Mouse (Mus musculus): ENCODE data around the gene Macf1.

The Macf1 gene

DNA sequence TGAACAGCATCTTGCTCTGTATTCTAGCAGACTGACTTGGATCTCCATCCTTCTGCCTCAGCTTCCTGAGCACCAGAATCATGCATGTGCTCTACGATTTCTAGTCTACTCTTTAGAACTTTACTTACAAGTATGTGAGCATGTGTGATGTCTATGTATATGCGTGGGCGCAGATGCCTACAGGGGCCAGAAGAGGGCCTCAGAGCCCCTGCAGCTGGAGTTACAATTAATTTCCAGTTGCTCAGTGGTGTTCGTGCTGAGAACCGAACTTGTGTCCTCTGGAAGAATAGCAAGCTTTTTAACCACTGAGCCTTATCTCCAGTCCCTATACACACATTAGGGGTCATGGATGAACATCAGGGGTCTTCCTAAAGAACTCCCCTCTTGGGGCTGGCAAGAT is 23.2 kb upstream of the Macf1 start:
- no peak for TF ChIP-seq CTCF (conservative IDR thresholded peaks at IDR 0.05; ENCODE audit: low read length)
- TF ChIP-seq NANOG (IDR thresholded peaks at IDR 0.05; ENCODE audit: borderline replicate concordance, low read length): no peak
- no peak for TF ChIP-seq POU5F1 (IDR thresholded peaks at IDR 0.05; ENCODE audit: borderline replicate concordance, low read length)
- no peaks in the 10 kb centered on the region for H3K9me3 ChIP-seq (ENCODE audit: low read length)

DNA sequence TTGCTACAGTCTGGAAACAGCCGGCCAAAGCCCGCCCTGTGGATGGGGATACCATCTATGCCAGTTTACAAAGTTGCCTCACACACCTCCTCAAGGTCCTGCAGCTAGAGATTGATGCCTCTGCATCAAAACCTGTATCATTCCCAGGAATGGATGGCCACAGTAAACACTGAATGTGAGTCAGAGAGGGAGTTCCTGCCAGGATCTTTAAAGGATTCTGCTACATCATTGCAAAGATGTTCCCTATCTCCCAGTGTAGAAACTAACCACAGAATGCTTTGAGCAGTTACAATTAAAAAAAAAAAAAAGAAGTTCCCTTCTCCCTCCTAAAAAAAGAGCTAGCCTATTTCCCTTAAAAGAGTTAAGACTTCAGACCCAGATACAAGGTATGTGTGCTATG is 21.2 kb upstream of the Macf1 start:
- Histone ChIP-seq H3K27me3 (ENCODE audit: insufficient read depth, low read length) (peaks cover 4% of the 10 kb centered on the region; the same call in 1 of the 2 replicates), H3K4me3 (replicated peaks; ENCODE audit: low read length) (no peak overlapping the region), H3K36me3 (ENCODE audit: insufficient read depth, low read length) (no peaks in the 10 kb centered on the region), H3K9me3 (ENCODE audit: low read length) (no peaks in the 10 kb centered on the region), H3K4me1 (replicated peaks; ENCODE audit: low read depth, low read length) (no peaks in the 10 kb centered on the region)
- TF ChIP-seq POU5F1 (IDR thresholded peaks at IDR 0.05; ENCODE audit: borderline replicate concordance, low read length): no peak
- no peak for TF ChIP-seq NANOG (IDR thresholded peaks at IDR 0.05; ENCODE audit: borderline replicate concordance, low read length)
- TF ChIP-seq CTCF (conservative IDR thresholded peaks at IDR 0.05; ENCODE audit: low read length): no peak

More for the DNA sequence above, 23.2 kb upstream of the Macf1 start:
- H3K4me3 ChIP-seq (replicated peaks; ENCODE audit: low read length): no peak overlapping the region
- H3K4me1 ChIP-seq (replicated peaks; ENCODE audit: low read depth, low read length): no peaks in the 10 kb centered on the region
- H3K36me3 ChIP-seq (ENCODE audit: insufficient read depth, low read length): peaks cover 3% of the 10 kb centered on the region
- peaks cover 4% of the 10 kb centered on the region; the same call in 1 of the 2 replicates for H3K27me3 ChIP-seq (ENCODE audit: insufficient read depth, low read length)

DNA sequence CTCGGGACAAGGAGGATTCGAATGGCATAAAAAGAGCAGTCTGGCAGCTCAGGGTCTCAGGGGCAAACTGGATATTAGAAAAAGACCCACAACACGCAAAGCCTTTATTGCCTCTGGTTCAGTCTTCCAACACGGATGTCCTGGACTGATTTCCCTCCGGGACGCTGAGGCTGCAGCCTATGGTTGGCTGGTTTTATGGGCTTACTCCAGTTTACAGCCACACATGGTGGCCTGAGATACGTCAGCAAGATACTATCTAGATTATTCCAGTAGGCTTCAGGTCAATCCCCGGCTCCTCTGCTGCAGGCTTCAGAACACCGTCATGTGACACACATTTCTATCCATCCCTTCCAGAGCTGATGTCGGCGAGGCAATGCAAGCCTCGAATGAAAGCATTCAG is 9.2 kb upstream of the Macf1 start:
- no peak overlapping the region for H3K4me3 ChIP-seq (replicated peaks; ENCODE audit: low read length)
- no peaks in the 10 kb centered on the region for H3K9me3 ChIP-seq (ENCODE audit: low read length)
- TF ChIP-seq CTCF (conservative IDR thresholded peaks at IDR 0.05; ENCODE audit: low read length) (no peak), POU5F1 (IDR thresholded peaks at IDR 0.05; ENCODE audit: borderline replicate concordance, low read length) (no peak), NANOG (IDR thresholded peaks at IDR 0.05; ENCODE audit: borderline replicate concordance, low read length) (no peak)
- peaks cover 7% of the 10 kb centered on the region; the same call in 1 of the 2 replicates for H3K27me3 ChIP-seq (ENCODE audit: insufficient read depth, low read length)
- peaks cover 37% of the 10 kb centered on the region for H3K4me1 ChIP-seq (replicated peaks; ENCODE audit: low read depth, low read length)
- no peaks in the 10 kb centered on the region for H3K36me3 ChIP-seq (ENCODE audit: insufficient read depth, low read length)

DNA sequence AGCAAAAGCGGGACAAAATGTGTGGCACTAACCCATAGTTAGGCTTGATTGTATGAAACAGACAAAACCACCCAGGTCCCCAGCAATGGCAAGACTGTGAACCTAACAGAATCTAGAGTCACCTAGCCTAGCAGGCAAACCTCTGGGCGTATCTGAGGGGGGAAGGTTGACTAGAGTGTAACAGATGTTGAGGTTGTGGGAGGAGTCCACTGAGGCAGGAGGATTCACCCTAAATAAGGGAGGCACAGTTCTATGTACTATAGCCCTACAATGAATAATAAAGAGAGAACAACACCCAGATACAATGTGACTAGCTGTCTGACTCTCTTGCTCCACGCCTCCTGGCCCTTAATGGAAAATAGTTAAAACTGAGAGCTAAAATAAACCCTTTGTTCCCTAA is 7.9 kb upstream of the Macf1 start:
- Histone ChIP-seq H3K9me3 (ENCODE audit: low read length) (no peaks in the 10 kb centered on the region), H3K36me3 (ENCODE audit: insufficient read depth, low read length) (no peaks in the 10 kb centered on the region), H3K4me1 (replicated peaks; ENCODE audit: low read depth, low read length) (peaks cover 43% of the 10 kb centered on the region), H3K4me3 (replicated peaks; ENCODE audit: low read length) (no peak overlapping the region), H3K27me3 (ENCODE audit: insufficient read depth, low read length) (peaks cover 12% of the 10 kb centered on the region)
- TF ChIP-seq POU5F1 (IDR thresholded peaks at IDR 0.05; ENCODE audit: borderline replicate concordance, low read length): no peak
- no peak for TF ChIP-seq NANOG (IDR thresholded peaks at IDR 0.05; ENCODE audit: borderline replicate concordance, low read length)
- no peak for TF ChIP-seq CTCF (conservative IDR thresholded peaks at IDR 0.05; ENCODE audit: low read length)

DNA sequence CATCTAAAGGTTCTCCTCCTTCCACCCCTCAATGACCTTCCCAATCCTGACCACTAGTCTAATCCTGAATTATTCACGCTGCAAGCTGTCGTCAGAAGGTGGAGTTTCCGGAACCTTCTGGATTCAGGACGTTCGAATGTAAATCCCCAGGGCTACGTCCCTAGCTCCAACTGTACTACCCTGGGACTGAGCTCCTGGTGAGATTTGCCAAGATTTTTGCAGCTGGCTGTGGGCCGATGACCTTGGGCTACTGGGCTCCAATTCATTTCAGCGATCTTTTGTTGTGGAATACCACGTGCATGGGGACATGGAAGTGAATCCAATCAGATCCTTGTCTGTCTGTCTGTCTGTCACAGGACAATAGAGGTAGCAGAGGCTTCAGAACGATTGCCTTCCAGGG is 6.2 kb upstream of the Macf1 start:
- H3K9me3 ChIP-seq (ENCODE audit: low read length): no peaks in the 10 kb centered on the region
- H3K27me3 ChIP-seq (ENCODE audit: insufficient read depth, low read length): peaks cover 28% of the 10 kb centered on the region
- no peak for TF ChIP-seq CTCF (conservative IDR thresholded peaks at IDR 0.05; ENCODE audit: low read length)
- TF ChIP-seq POU5F1 (IDR thresholded peaks at IDR 0.05; ENCODE audit: borderline replicate concordance, low read length): no peak
- no peak for TF ChIP-seq NANOG (IDR thresholded peaks at IDR 0.05; ENCODE audit: borderline replicate concordance, low read length)
- H3K4me3 ChIP-seq (replicated peaks; ENCODE audit: low read length): no peak overlapping the region
- no peaks in the 10 kb centered on the region for H3K36me3 ChIP-seq (ENCODE audit: insufficient read depth, low read length)
- peaks cover 54% of the 10 kb centered on the region for H3K4me1 ChIP-seq (replicated peaks; ENCODE audit: low read depth, low read length)

DNA sequence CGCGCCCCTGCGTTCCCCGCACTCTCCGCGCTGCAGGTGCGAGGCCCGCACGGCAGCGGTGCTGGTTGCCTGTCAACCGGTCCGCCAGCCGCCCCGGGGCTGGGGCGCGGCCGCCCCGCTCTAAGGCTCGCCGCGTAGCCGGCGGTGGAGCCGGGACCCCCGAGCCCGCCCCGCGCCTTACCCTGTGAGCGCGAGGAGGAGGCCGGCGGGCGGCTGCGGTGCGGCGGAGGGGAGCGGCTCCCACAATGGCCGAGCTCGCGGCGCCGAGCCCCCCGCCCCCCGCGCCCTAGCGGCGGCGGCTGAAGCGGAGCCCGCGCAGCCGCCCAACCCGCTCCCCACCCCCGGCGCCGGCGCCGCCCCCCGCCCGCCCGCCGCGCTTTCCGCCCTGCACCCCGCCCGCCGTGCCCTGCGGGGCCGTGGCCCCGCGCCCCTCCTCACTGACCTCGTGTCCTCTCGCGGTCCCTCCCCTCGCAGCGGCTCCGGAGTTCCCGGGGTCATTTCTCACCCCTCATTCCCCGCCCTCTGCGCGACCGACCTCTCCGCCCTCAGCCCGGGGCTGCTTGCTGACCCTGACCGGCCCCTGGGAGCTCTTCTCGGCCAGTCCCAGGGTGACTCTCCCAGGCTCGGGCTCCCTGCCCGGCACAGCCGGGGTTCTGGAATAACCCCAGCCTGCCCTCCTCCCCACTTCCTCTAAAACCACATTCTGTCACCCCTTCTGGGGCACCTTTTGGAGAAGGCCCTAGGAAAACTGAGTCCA is 3.0 kb upstream of the Macf1 start:
- TF ChIP-seq NANOG (IDR thresholded peaks at IDR 0.05; ENCODE audit: borderline replicate concordance, low read length) (no peak), POU5F1 (IDR thresholded peaks at IDR 0.05; ENCODE audit: borderline replicate concordance, low read length) (no peak), CTCF (conservative IDR thresholded peaks at IDR 0.05; ENCODE audit: low read length) (no peak)
- Histone ChIP-seq H3K4me1 (replicated peaks; ENCODE audit: low read depth, low read length) (peaks cover 57% of the 10 kb centered on the region), H3K27me3 (ENCODE audit: insufficient read depth, low read length) (peaks cover 52% of the 10 kb centered on the region), H3K9me3 (ENCODE audit: low read length) (no peaks in the 10 kb centered on the region), H3K4me3 (replicated peaks; ENCODE audit: low read length) (peak overlapping the region; percentile 90), H3K36me3 (ENCODE audit: insufficient read depth, low read length) (0 out of 2 replicates have a peak, but pooled peaks cover 2% of the 10 kb centered on the region)

DNA sequence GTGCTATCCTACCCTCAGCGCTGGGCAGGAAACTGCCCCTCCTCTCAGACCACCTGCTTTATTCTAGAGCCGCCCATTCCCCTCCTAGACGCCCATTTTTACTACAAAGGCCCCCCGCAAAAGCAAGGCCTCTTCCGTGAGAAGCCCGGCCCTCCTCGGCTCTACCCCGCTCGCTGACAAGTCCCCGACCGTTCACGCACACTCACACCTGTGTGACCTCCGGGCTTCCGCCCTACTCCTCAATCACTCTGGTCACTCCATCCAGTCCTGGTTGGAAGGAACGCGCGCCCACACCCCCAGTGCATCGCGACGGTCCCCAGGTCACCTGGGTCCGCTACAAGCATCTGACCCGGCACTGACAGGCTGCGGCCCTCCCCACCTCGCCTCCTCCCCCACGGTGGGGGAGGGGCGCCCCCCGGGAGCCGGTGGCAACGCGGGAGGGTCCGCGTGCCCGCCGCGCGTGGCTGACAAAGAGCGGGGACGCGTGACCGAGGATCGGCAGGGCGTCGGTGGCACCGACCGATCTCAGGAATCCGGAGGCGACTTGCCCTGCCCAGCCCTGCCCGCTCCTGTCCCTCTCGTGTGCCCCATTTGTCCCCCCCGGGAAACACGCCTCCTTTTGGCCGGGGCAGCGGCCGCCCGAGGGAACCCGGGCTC is 2.3 kb upstream of the Macf1 start:
- TF ChIP-seq NANOG (IDR thresholded peaks at IDR 0.05; ENCODE audit: borderline replicate concordance, low read length): no peak
- TF ChIP-seq CTCF (conservative IDR thresholded peaks at IDR 0.05; ENCODE audit: low read length): no peak
- TF ChIP-seq POU5F1 (IDR thresholded peaks at IDR 0.05; ENCODE audit: borderline replicate concordance, low read length): no peak
- Histone ChIP-seq H3K4me1 (replicated peaks; ENCODE audit: low read depth, low read length) (peaks cover 55% of the 10 kb centered on the region), H3K36me3 (ENCODE audit: insufficient read depth, low read length) (0 out of 2 replicates have a peak, but pooled peaks cover 2% of the 10 kb centered on the region), H3K27me3 (ENCODE audit: insufficient read depth, low read length) (peaks cover 53% of the 10 kb centered on the region), H3K4me3 (replicated peaks; ENCODE audit: low read length) (peak overlapping the region; percentile 90), H3K9me3 (ENCODE audit: low read length) (no peaks in the 10 kb centered on the region)

DNA sequence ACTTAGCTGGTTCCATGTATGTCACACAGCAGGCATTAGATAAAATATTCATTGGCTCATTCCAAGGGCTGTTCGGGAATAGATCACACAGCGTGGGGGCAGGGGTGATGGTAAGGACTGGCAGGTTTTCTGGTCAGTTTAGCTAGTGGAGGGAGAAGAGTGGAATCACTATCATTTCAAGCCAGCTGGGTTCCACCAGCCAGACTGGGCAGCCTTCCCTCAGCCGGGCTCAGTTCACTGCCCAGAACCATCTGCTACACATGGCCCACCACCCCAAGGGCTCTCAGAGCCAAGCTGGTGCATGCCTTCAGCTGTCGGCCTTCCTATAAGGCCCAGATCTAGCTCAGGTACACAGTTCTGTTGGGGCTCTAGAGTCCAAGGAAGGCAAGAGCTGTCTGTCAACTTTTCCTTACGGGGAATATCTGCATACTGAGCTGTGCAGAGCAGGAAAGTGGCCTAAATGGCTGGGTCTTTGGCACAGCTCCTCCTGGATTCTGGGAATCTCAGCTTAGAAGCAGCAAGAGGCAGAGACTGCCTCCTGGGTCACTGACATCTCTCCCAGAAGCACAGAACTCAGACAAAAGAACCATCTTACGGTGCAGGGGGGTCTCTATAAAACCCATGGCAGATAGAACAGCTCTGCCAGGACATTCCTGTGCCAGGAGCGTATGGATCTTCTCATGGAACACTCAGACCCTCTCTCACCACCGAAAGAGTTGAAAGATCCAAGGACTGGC is 1.5 kb upstream of the Macf1 start:
- no peaks in the 10 kb centered on the region for H3K9me3 ChIP-seq (ENCODE audit: low read length)
- peak overlapping the region; percentile 90 for H3K4me3 ChIP-seq (replicated peaks; ENCODE audit: low read length)
- TF ChIP-seq NANOG (IDR thresholded peaks at IDR 0.05; ENCODE audit: borderline replicate concordance, low read length): no peak
- no peak for TF ChIP-seq POU5F1 (IDR thresholded peaks at IDR 0.05; ENCODE audit: borderline replicate concordance, low read length)
- TF ChIP-seq CTCF (conservative IDR thresholded peaks at IDR 0.05; ENCODE audit: low read length): no peak
- H3K27me3 ChIP-seq (ENCODE audit: insufficient read depth, low read length): peaks cover 52% of the 10 kb centered on the region
- H3K36me3 ChIP-seq (ENCODE audit: insufficient read depth, low read length): 0 out of 2 replicates have a peak, but pooled peaks cover 2% of the 10 kb centered on the region
- peaks cover 55% of the 10 kb centered on the region for H3K4me1 ChIP-seq (replicated peaks; ENCODE audit: low read depth, low read length)

Measured in E14TG2a.4 (cell line).